12 mouse cellular contexts compared by ENCODE assay signal in genomic region chr1:132858516-132859383, GRCm38 (mm10). TPM values are rescaled to one million over a fixed set of nuclear protein-coding genes. Genes with fewer than 3 reads are reported as not detected.
DNase-seq lines count a peak whose midpoint lies in the region.
"Had no signal": no experiment of that assay in that cellular context is flagged by ENCODE, and none has a peak within 500 bp of the region (broad histone marks: within the 10 kb centered on the region; RNA-seq: fewer than 3 reads in every experiment).

No protein-coding gene starts in this region.

- no peaks in the 10 kb centered on the region for H3K27me3 ChIP-seq in midbrain, embryonic 10.5 days (ENCODE audit: low read depth, poor library complexity, severe bottlenecking)

- no peak overlapping the region for H3K4me3 ChIP-seq in midbrain, embryonic 10.5 days
- H3K4me3 ChIP-seq: gastrocnemius, adult 2 months had no signal

- 31% methylated on average over 5 of the region's 5 CpGs for WGBS in midbrain, embryonic 10.5 days

- intact Hi-C loops in left cerebral cortex, postnatal 25 days (cut with DNase I): no loop called here

- peaks cover 22% of the 10 kb centered on the region for H3K4me1 ChIP-seq in midbrain, embryonic 10.5 days

- peak; percentile 57 to 75 for DNase-seq in left cerebral cortex, postnatal 25 days (ENCODE audit: low spot score in 2 of 2)
- no peak for DNase-seq in left cerebral cortex, adult 11 months (ENCODE audit: low spot score)
- DNase-seq in frontal cortex, adult 2 months (ENCODE audit: extremely low spot score in 1 of 2, low spot score in 1 of 2): peak; percentile 28 to 65
- DNase-seq in midbrain, embryonic 10.5 days (ENCODE audit: low spot score): peak; percentile 42
- peak; percentile 64 for DNase-seq in telencephalon, adult 2 months (ENCODE audit: low read depth, low spot score)
- no peak for DNase-seq in kidney, adult 18-20 months
- DNase-seq in spleen, adult 18-20 months: no peak
- no peak for DNase-seq in adrenal gland, postnatal 14 days
- DNase-seq: gastrocnemius, adult 2 months; liver; lung, postnatal 4 days had no signal

- peak overlapping the region; percentile 76 for H3K27ac ChIP-seq in midbrain, embryonic 10.5 days (replicated peaks)
- H3K27ac ChIP-seq: gastrocnemius, adult 2 months had no signal

- H3K36me3 ChIP-seq in midbrain, embryonic 10.5 days: no peaks in the 10 kb centered on the region

- no peaks in the 10 kb centered on the region for H3K9me3 ChIP-seq in midbrain, embryonic 10.5 days (replicated peaks)

RNA-seq across cellular contexts. Expression of gene Lrrn2, which starts 21.3 kb away (rescaled TPM):
- 100 to 1,000 TPM in 1 of 2 experiments, 10 to 100 TPM in 1; 90.8 to 106 TPM for total RNA-seq in left cerebral cortex, postnatal 25 days (2021)
- polyA plus RNA-seq in frontal cortex, adult 2 months (2012; rRNA removed): 53.9 and 61.9 TPM in 2 replicates
- polyA plus RNA-seq in midbrain, embryonic 10.5 days (2016; fragmentation: Nextera tagmentation; extraction: Ambion mirVana): 7.6 and 10.2 TPM in 2 replicates
- total RNA-seq in adrenal gland, postnatal 14 days (2021): 7.7 and 9.2 TPM in 2 replicates
- total RNA-seq: common myeloid progenitor, adult 5-6 weeks had no signal

Comparison
In these comparisons a context has a peak if more than half of its experiments do, and no peak if none do; other contexts are left out.
1. DNase-seq: peak in left cerebral cortex, postnatal 25 days (2 of 2), frontal cortex, adult 2 months (2 of 2), midbrain, embryonic 10.5 days (single experiment) and telencephalon, adult 2 months (single experiment); none in left cerebral cortex, adult 11 months (single experiment), kidney, adult 18-20 months (single experiment), spleen, adult 18-20 months (0 of 2) and adrenal gland, postnatal 14 days (single experiment).